Mouse (Mus musculus) heart, postnatal 0 days (tissue): ENCODE data around the gene Lix1l.

ENCODE experiments used
- CTCF ChIP-seq: IDR thresholded peaks from 2 replicates; pipeline ENCODE4 v1.5.1; 2016; ENCODE audit warnings: antibody characterized with exemption, control low read depth, low read depth
- EP300 ChIP-seq: IDR thresholded peaks from 2 replicates; pipeline ENCODE4 v1.6.1; 2016; ENCODE audit warnings: antibody characterized with exemption, low read depth

DNA sequence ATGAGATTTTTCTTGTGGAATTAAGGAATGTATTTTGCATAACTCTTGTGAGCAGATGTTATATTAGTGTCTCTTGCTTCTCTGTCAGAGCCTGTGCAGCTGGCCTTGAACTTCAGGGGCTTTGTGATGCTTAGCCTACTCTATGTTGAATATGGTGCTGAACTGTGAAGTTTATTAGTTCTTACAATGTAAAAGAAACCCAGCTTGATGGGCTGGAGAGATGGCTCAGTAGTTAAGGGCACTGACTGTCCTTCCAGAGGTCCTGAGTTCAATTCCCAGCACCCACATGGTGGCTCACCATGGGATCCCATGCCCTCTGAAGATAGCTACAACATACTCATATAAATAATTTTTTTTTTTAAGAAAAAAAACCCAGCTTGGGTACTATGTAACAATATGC lies 31.1 kb downstream of the Lix1l start:
- TF ChIP-seq CTCF: no peak
- TF ChIP-seq EP300: no peak
